Mouse (Mus musculus) 416B (cell line): ENCODE data around the gene Il23a.
A peak's percentile ranks its signal among the peaks of the same experiment; 100 is the strongest.
"Not testable (repeated sequence)": the region's sequence is repeated elsewhere in the genome, so short reads cannot be mapped to it uniquely, and the experiment has no call there.

Experiments used
- DNase-seq: peaks from one replicate; pipeline ENCODE4 v3.0.0; 2011; ENCODE audit warnings: low read depth

Il23a gene

GRCm38 (mm10) chr10:128303126-128304021 is 4.8 kb upstream of the Il23a start, which contains the start of gene Pan2:
Gene Pan2 (plus strand): TSS chr10:128303335.
- peak; percentile 100 for DNase-seq

- no peak for DNase-seq
These were observed 4.2 kb upstream of the Il23a start for GRCm38 (mm10) chr10:128302785-128303125.

- peak; percentile 33 for DNase-seq
These were observed 3.8 kb upstream of the Il23a start for GRCm38 (mm10) chr10:128302357-128302756.

- peak; percentile 81 for DNase-seq
These were observed 309 bp downstream of the Il23a start for GRCm38 (mm10) chr10:128298243-128298642.

GRCm38 (mm10) chr10:128297622-128298021 is 930 bp downstream of the Il23a start:
- no peak for DNase-seq

- no peak for DNase-seq
These were observed 1.3 kb downstream of the Il23a start for GRCm38 (mm10) chr10:128297221-128297620.

GRCm38 (mm10) chr10:128296370-128297090 is 2.0 kb downstream of the Il23a start:
- DNase-seq, result no peak

- not testable (repeated sequence) for DNase-seq
These were observed 8.0 kb downstream of the Il23a start for GRCm38 (mm10) chr10:128290594-128290993.

GRCm38 (mm10) chr10:128283604-128284579 is 14.7 kb downstream of the Il23a start:
- peak; percentile 69 for DNase-seq

GRCm38 (mm10) chr10:128282886-128283450 is 15.6 kb downstream of the Il23a start:
- DNase-seq, result no peak

- DNase-seq, result no peak
These were observed 16.9 kb downstream of the Il23a start for GRCm38 (mm10) chr10:128281682-128282081.

- no peak for DNase-seq
These were observed 17.6 kb downstream of the Il23a start for GRCm38 (mm10) chr10:128280943-128281342.

GRCm38 (mm10) chr10:128278158-128278557 is 20.4 kb downstream of the Il23a start:
- DNase-seq, result no peak

- not testable (repeated sequence) for DNase-seq
These were observed 23.2 kb downstream of the Il23a start for GRCm38 (mm10) chr10:128275374-128275773.

GRCm38 (mm10) chr10:128272819-128273439 is 25.6 kb downstream of the Il23a start:
- not testable (repeated sequence) for DNase-seq

GRCm38 (mm10) chr10:128271883-128272282 is 26.7 kb downstream of the Il23a start:
- DNase-seq, result peak; percentile 59

GRCm38 (mm10) chr10:128270866-128271265 is 27.7 kb downstream of the Il23a start:
- peak; percentile 64 for DNase-seq

GRCm38 (mm10) chr10:128270287-128270841 is 28.2 kb downstream of the Il23a start, which contains the start of gene Stat2:
Gene Stat2 (plus strand): TSS chr10:128270559.
- peak; percentile 99 for DNase-seq

GRCm38 (mm10) chr10:128269206-128269910 is 29.2 kb downstream of the Il23a start:
- DNase-seq, result no peak

- no peak for DNase-seq
These were observed 30.2 kb downstream of the Il23a start, which contains the start of gene Apof for GRCm38 (mm10) chr10:128268371-128268770. Gene Apof (plus strand): TSS chr10:128268671.
